Mouse (Mus musculus) heart, postnatal 0 days (tissue): ENCODE data around the gene Adora2b. TPM values are rescaled to one million over a fixed set of nuclear protein-coding genes. Genes with fewer than 3 reads are reported as not detected.
"Not testable (repeated sequence)": the region's sequence is repeated elsewhere in the genome, so short reads cannot be mapped to it uniquely, and the experiment has no call there.

ENCODE experiments used
- ATAC-seq: fragments of 200-750 bp; cut with Nextera tagmentation; 2 replicates; pipeline ENCODE4 v1.8.0; 2017; ENCODE audit warnings: low read depth, moderate number of reproducible peaks, moderate library complexity; ENCODE audit not compliant: insufficient read depth
- DNase-seq: peaks from one replicate; pipeline ENCODE4 v3.0.0-alpha.2; 2016; ENCODE audit warnings: low spot score
- H3K27ac ChIP-seq: fragments of 300-500 bp; sonication (generic); 2 replicates; pipeline ENCODE4 v1.5.1; 2014; ENCODE audit warnings: low read depth, mild to moderate bottlenecking
- H3K27me3 ChIP-seq: fragments of 300-500 bp; sonication (generic); 2 replicates; pipeline ENCODE4 v1.6.1; 2014; ENCODE audit warnings: low read length, mixed read lengths; ENCODE audit not compliant: control insufficient read depth, insufficient read depth
- H3K36me3 ChIP-seq: fragments of 300-500 bp; sonication (generic); replicated peaks from 2 replicates; pipeline ENCODE4 v1.6.1; 2014; ENCODE audit warnings: low read length, mixed read lengths; ENCODE audit not compliant: control insufficient read depth, insufficient read depth
- H3K4me1 ChIP-seq: fragments of 300-500 bp; sonication (generic); 2 replicates; pipeline ENCODE4 v1.6.1; 2014; ENCODE audit warnings: antibody characterized with exemption; ENCODE audit not compliant: control insufficient read depth, insufficient read depth
- H3K4me2 ChIP-seq: fragments of 300-500 bp; sonication (generic); 2 replicates; pipeline ENCODE4 v1.6.1; 2014; ENCODE audit warnings: low read depth, mild to moderate bottlenecking, low read length, moderate library complexity
- H3K4me3 ChIP-seq: fragments of 300-500 bp; sonication (generic); 2 replicates; pipeline ENCODE4 v1.5.1; 2014; ENCODE audit warnings: low read depth, low read length
- H3K9ac ChIP-seq: fragments of 300-500 bp; sonication (generic); replicated peaks from 2 replicates; pipeline ENCODE4 v1.6.1; 2014; ENCODE audit warnings: low read depth, low read length, mixed read lengths
- H3K9me3 ChIP-seq: fragments of 300-500 bp; sonication (generic); replicated peaks from 2 replicates; pipeline ENCODE4 v1.6.1; 2016; ENCODE audit warnings: low read length; ENCODE audit not compliant: control insufficient read depth
- CTCF ChIP-seq: IDR thresholded peaks from 2 replicates; pipeline ENCODE4 v1.5.1; 2016; ENCODE audit warnings: antibody characterized with exemption, control low read depth, low read depth
- EP300 ChIP-seq: IDR thresholded peaks from 2 replicates; pipeline ENCODE4 v1.6.1; 2016; ENCODE audit warnings: antibody characterized with exemption, low read depth
- WGBS: fragments of 180-500 bp; shearing (Covaris S2); extraction: QIAGEN DNeasy Blood & Tissue Kit; methylation state at CpG from one replicate; pipeline ENCODE4 v1.1.7; 2014; 5-methylcytosine and 5-hydroxymethylcytosine counted together
- polyA plus RNA-seq: library from polyadenylated mRNA; unstranded; fragments of >200 nt; fragmentation: Nextera tagmentation; extraction: Ambion mirVana; gene quantifications from 2 replicates; pipeline ENCODE4 v1.2.1, GENCODE M21; 2015
- total RNA-seq: library from RNA; depleted of rRNA; stranded (reverse); fragments of >200 nt; gene quantifications from 2 replicates; pipeline ENCODE4 v1.2.3, GENCODE M21; 2014; ENCODE audit warnings: low replicate concordance

Adora2b gene
- total and polyA plus RNA-seq, 2 experiments from 2014 or later, result 0.11 to 0.57 TPM

DNA sequence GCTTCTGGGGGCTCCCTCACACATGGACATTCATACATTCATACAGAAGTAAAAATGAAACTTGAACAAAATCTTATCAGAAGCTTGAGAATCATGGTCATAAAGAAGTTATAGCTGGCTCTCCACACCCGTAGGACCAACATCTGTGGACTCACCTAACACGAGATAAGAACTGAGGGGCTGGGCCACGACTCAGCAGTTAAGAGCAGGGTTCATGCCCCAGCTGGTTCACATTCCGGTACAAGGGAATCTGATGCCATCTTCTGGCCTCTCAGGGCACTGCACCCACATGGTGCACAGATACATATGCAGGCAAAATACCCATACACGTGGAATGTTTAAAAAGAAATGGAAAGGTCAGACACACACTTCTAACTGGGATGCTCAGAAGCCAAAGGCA, 29.2 kb downstream of the Adora2b start:
- Histone ChIP-seq H3K4me2 (no peak overlapping the region), H3K9me3 (no peaks in the 10 kb centered on the region), H3K9ac (no peak overlapping the region), H3K4me3 (no peak overlapping the region), H3K27ac (no peak overlapping the region), H3K27me3 (no peaks in the 10 kb centered on the region), H3K4me1 (0 out of 2 replicates have a peak, but pooled peaks cover 5% of the 10 kb centered on the region), H3K36me3 (no peaks in the 10 kb centered on the region)
- 8% methylated on average over 5 of the region's 5 CpGs for WGBS
- peak; percentile 75 for TF ChIP-seq CTCF
- TF ChIP-seq EP300, result no peak
- ATAC-seq (no peak), DNase-seq (peak; percentile 55)

- H3K9ac ChIP-seq, result peak within 1 kb of the TSS; percentile 90
- DNase-seq, result peak; percentile 91
- H3K27ac ChIP-seq, result peak within 1 kb of the TSS; percentile 93
- H3K4me1 ChIP-seq, result 0 out of 2 replicates have a peak, but pooled peaks cover 5% of the 10 kb centered on the region
- WGBS, result under 1% methylated on average over 66 of the region's 68 CpGs
- no peaks in the 10 kb centered on the region for H3K27me3 ChIP-seq
- H3K9me3 ChIP-seq, result no peaks in the 10 kb centered on the region
- H3K36me3 ChIP-seq, result peaks cover 23% of the 10 kb centered on the region
- peak; percentile 72 for TF ChIP-seq CTCF
- no peak for TF ChIP-seq EP300
- peak within 1 kb of the TSS; percentile 94 for H3K4me3 ChIP-seq
- peak; percentile 97 for ATAC-seq
- peak within 1 kb of the TSS; percentile 65 for H3K4me2 ChIP-seq
These were observed 32.2 kb downstream of the Adora2b start, which contains the start of the genes Zswim7 and Ttc19 for GRCm38 (mm10) chr11:62280675-62281600. Zswim7 (minus strand) TSS chr11:62281375. Ttc19 (plus strand) TSS chr11:62281473.

DNA sequence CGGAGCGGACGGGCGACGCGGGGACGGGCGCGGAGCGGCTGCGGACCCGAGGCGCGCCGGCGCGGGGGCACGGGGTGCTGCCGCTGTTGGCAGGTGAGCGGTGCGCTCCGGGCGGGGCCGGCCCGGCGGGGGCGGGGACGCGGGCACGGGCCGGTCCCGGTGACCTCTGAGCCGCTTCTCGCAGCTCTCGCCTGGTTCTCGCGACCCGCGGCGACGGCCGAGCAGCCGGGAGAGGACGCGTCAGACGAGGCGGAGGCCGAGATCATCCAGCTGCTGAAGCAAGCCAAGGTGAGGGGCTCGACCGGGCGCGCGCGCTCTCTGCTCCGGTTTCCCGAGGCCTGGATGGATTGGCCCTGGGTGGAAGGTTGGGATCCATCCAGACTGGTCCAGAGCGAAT, 32.8 kb downstream of the Adora2b start:
- DNase-seq (peak; percentile 71), ATAC-seq (peak; percentile 75)
- WGBS, result 0% methylated on average over 34 of the region's 57 CpGs
- peak overlapping the region; percentile 65 for H3K4me2 ChIP-seq
- no peaks in the 10 kb centered on the region for H3K27me3 ChIP-seq
- peak overlapping the region; percentile 94 for H3K4me3 ChIP-seq
- H3K4me1 ChIP-seq, result 0 out of 2 replicates have a peak, but pooled peaks cover 5% of the 10 kb centered on the region
- H3K27ac ChIP-seq, result peak overlapping the region; percentile 93
- peaks cover 29% of the 10 kb centered on the region for H3K36me3 ChIP-seq
- H3K9me3 ChIP-seq, result no peaks in the 10 kb centered on the region
- H3K9ac ChIP-seq, result peak overlapping the region; percentile 90
- TF ChIP-seq EP300 (no peak), CTCF (no peak)

- not testable (repeated sequence) for DNase-seq, H3K4me2 ChIP-seq, H3K4me3 ChIP-seq, H3K9me3 ChIP-seq, H3K4me1 ChIP-seq, H3K27ac ChIP-seq, ATAC-seq, H3K27me3 ChIP-seq, H3K9ac ChIP-seq
- peaks cover 46% of the 10 kb centered on the region for H3K36me3 ChIP-seq
- WGBS, result 94% methylated on average over 3 of the region's 3 CpGs
These were observed 35.2 kb downstream of the Adora2b start for GRCm38 (mm10) chr11:62284020-62284419.

- Histone ChIP-seq H3K4me3 (no peak overlapping the region), H3K27me3 (no peaks in the 10 kb centered on the region), H3K9me3 (no peaks in the 10 kb centered on the region), H3K4me2 (no peak overlapping the region), H3K4me1 (0 out of 2 replicates have a peak, but pooled peaks cover 5% of the 10 kb centered on the region), H3K36me3 (peaks cover 55% of the 10 kb centered on the region), H3K27ac (no peak overlapping the region), H3K9ac (no peak overlapping the region)
- WGBS, result 92% methylated on average over 8 of the region's 8 CpGs
- ATAC-seq (no peak), DNase-seq (no peak)
- TF ChIP-seq CTCF (no peak), EP300 (no peak)
These were observed 36.2 kb downstream of the Adora2b start for GRCm38 (mm10) chr11:62285020-62285419.
